Mouse (Mus musculus): ENCODE measurements at regions not wholly inside any gene's neighbourhood (a gene's known extent, or its start where the extent isn't known, plus 50 kb on each side); places are given as distances from the start of the nearest gene placed in this dataset.
"Not testable (repeated sequence)": the region's sequence is repeated elsewhere in the genome, so short reads cannot be mapped to it uniquely, and the experiment has no call there.

GRCm38 (mm10) chr19:35149476-35149875 is 227.3 kb downstream of the Kif20b start:
- not testable (repeated sequence) for TF ChIP-seq CTCF (IDR thresholded peaks at IDR 0.05; ENCODE audit: low read depth); EP300 (optimal IDR thresholded peaks at IDR 0.05)

Data from stomach, postnatal 0 days (tissue).